Mouse (Mus musculus): Measurements from ENCODE around the gene Rnf212. TPM values are rescaled to one million over a fixed set of nuclear protein-coding genes. Genes with fewer than 3 reads are reported as not detected.
A peak's percentile ranks its signal among the peaks of the same experiment; 100 is the strongest.

Rnf212 gene
- total RNA-seq, 2 experiments from 2014 or later, result not detected

DNA sequence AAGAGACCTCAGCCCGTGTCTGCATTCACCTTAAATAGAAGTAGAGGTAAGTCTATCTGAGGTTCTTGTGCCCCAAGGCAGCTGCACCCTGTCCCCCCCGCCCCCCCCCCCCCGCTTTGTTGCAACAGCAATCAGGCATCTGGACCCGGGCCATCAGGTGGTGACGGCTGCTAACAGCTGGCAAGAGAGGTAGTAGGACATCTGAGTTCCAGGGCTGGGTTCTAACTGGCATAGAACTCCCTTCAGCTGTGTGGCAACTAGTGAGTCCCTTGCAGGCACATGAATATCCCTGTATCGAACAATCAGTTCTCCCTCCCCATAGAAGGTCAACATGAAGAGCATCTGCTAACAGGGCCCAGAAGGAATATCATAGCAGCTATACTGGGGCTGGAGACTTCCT, 62.8 kb downstream of the Rnf212 start:
- no peak for DNase-seq

DNA sequence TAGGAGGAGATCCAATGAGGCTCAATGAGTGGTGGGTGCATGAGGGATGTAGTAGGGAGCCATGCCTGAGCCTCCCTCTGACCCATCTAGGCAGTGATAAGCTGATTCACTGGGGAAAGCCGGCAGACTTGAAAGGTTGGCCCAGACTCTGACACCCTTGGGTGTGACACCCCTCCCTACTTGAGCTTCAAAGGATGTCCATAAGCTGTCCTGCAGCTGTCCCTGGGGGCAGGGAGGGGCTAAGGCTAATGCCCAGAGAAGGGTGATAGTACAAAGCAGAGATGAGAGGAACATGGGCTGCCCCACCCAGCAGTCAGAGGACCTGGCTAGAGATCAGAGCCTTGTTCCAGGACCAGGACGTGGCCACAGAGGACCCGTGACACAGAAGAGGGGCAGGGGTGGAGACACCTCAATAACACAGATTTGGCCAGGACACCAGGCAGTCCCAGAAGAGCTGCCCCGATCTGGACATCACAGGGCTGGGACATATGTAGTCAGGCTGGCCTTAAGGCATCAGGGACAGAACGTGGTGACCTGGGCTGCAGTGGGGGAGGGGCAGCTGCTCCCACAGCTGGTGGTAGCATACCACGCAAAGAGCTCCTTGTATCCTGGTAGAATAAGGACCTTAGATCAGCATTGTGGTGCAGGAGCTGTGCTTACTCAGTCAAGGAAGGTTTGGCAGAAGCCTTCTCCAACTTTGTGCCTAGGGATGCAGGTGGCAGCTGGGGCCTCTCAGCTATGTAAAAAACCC, 65.6 kb downstream of the Rnf212 start:
- DNase-seq, result no peak

DNA sequence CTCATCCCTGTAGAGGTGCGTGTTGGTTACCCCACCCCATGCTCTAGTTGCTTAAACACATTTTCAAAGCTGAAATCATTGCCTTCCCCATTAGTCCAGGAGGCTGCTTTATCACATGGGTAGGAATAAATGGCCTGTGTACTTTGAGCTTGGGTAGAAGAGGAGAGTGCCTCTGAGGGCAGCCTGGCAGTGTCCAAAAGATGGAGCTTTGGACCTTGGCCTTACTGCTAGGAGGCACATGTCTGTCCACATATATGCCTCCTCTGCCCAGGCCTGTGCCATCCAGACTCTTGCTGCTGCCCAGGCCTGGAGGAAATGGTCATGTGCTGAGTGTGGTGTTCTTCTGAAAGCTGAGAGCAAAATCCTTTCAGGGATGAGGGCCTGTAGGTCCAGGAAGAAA, 66.4 kb downstream of the Rnf212 start:
- DNase-seq, result no peak

DNA sequence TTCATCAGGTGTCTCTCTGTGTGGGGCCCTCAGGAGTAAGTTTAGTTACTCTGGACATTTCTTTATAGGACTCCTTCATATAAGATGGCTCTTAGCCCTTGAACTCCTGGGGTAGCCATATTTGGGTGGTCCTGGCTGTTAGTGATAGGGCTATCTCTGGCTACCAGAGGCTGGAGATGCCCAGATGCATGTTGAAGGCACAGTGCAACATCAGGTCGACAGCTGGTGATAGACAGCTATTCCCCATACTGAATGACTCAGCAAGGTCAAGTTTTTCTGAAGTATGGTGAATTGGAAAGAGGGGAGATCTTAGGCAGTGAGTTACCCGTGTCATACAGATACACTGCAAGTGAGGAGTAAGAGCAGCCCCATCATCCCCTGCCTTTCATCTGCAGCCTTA, 67.0 kb downstream of the Rnf212 start:
- no peak for DNase-seq

DNA sequence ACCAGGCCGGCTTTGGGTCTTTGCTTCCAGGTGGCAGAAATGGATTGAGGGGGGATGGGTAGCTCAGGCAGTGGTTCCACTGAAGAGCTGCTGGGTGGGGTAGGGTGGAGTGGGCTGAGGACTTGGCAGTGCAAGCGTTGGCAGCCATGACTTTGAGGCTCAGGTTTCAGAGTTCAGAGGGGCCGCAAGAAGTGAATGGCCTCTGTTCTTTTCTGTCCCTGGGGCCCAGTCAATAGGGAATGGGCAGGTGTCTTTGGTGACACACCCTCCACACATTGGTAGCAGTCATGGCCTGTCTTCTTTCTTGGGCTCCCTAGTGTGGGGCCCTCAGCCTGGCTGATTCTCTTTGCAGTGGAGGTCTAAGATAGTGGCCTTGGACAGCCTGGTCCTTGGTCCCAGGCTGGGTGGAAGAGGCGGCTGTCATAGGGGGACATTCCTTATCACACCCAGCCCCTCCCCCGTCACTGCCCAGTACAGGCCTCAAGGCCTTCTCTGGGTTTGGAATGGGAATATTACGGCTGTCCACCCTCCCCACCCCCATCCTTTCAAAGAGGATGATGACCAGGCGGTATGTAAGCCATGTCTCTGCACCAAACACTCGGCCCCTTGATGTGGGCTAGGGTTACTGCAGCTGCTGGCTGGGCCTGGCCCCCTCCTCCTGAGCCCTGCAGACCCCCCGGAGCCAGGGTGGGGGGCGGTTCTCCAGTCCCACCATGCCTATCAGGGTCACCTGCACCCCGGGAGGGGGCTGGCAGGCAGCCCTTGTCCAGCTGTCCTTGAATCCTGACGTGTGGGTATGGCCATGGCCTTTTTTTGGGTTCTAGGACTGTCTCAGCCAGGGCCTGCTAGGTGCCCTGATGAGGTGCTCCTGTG, 70.8 kb downstream of the Rnf212 start:
- no peak for DNase-seq

DNA sequence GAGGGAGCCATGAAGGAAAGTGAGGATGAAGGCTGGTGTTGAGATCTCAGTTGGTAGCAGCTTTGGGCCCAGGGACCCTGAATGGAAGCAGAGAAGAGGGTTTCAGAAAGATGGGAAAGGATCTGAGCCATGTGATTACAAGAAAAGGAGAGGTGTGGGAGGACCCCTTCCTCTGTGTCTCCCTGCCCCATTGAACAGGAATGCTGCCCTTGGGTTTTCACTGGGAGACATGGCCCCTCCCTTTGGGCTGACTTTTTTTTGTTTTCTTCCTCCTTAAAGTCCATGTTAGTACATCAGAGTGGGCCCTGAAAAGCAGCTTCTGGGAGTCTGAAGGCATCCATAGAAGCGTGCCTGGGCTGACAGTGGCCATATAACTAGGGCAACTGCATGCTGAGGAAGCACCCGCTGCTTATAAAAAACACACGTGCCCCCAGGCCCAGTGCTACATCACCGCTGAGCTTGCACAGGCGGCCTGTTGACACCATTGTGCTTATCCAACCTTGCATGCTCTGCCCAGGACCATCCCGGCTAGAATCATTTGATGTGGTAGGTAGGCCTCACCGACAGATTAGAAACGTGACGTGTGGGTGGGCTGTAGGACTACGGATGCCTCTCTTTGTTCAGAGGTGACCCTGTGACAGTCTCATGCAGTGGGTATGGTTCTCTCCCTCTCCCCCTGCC, 73.3 kb downstream of the Rnf212 start:
- no peak for DNase-seq

DNA sequence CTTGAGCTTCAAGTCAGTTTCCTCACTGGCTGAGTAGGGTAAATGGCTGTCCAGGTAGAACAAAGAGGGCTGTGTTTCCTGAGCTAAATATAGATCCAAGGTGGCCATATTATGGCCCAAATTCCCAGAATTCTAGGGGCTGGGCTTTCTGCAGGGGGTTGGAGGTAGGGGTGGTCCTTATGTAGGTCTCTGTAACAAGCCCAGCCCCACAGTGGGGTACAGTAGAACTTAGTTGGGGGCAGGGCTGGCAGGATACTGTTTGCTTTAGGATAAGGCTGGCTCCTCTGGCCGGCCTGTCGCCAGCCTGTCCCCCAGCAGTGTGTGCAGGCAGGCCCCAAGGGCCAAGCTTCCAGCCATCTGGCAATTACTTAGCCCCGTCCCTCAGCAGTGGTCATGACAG, 74.4 kb downstream of the Rnf212 start:
- no peak for DNase-seq

DNA sequence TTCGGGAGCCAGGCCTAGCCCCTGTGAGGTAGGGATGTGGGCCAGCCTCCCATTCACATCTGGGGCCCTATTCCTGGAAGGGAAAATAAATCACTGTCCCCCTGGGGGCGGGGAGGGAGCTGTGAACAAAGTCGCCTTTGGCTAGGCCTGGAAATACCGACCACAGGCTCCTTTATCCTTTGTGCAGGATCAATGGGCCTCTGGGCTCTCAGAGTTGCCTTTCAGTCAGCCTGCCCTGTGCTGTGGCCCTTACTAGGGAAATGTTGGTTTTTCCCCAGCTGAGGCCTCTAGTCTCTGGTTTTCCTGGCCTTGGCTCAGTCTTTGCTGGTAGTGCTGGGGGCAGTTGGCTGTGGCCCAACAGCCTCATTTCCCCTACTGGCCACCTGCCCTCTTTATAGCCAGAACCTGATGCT, 77.4 kb downstream of the Rnf212 start:
- DNase-seq, result peak; percentile 73 to 76

DNA sequence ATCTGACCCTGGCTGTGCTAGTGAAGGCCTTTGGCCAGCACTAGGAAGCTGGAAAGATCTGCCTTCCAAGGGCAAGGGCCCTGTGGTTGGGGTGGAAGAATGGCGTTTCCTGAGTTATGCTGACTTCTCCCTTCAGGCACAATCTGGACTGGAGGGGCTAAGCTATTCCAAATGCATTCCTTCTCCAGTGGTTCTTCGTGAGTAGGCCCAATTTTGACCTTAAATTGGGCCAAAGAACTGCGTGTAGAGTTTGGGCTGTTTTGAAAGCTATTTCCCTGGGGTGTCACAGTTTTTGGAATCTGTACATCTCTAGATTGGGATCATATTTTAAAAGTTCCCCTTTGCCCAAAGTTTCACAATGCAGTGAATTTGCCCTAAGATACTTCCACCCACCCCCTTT, 78.2 kb downstream of the Rnf212 start:
- DNase-seq, result no peak

DNA sequence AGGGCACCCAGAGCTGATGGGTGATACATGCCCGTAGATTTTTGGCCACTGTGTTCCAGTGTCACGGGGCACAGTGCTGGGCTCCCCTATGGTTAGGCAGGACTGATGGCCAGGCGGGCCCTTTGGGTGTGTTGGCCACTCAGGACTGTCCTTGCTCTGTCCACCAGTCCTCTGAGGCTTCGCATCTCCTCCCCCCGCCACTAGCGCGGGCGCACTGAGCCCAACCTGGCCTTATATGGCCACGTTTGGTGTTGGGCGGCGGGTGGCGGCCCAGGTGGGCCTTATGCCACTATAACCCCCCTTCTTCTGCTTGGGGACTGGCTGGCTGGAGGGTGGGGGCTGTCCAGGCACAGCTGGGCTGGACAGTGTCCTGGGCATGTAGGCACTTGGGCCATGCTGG, 78.9 kb downstream of the Rnf212 start:
- no peak for DNase-seq

DNA sequence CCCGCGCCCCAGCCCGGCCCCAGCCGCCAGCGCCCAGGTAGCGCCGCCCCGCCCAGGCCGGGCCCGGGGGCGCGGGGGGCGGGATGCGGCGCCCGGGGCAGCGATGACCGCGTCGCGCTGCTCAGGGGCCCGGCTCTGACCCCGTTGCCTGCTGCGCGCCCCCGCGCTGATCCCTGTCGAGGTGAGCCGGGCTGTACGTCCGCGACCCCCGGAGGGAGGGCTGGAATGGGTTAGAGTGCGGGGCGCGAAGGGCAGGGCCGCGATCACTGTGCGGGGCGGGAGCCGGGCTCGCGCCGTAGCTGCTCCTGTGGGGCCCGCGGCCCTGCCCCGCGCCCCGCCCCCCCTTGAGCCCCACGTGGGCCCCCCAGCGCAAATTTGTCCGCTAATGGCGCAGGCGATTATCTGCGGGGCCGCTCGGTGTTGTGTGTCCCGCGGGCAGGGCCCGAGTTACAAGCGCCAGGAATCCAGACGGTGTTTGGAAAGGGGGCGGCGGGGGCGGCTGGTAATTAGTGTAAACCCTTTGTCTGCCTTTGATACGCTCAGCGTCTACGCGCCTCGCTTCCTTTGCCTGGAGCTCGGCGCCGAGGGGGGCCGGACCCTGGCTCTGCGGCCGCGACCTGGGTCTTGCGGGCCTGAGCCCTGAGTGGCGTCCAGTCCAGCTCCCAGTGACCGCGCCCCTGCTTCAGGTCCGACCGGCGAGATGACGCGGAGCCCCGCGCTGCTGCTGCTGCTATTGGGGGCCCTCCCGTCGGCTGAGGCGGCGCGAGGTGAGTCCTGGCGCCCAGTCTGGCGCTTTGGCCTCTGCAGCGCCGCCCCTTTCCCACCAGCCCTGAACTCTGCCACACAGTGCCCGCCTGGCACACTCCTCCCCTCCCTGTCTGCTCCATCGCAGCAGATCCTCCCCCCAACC, 80.2 kb downstream of the Rnf212 start:
- DNase-seq, result peak in 1 of 2 experiments; percentile 52

DNA sequence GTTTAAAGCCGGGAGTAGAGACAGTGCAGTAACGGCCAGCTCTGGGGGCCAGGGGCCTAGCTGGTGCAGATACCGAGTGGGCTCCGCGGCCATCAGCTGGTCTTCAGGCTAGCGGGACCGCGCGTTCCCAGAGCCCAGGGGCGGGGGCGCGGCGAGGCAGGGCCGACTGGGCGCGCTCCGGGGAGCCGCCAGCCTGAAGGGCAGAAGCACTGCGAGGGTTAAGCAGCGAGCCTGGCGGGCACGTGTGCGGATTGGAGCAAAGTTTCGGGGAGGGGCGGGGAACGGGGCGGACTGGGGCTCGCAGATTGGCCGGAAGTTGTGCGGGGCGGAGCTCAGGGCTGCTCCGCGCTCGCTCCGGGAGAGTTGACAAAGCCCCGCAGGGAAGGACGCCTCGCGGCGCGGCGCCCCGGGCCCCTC, 80.9 kb downstream of the Rnf212 start:
- DNase-seq, result peak; percentile 70

DNA sequence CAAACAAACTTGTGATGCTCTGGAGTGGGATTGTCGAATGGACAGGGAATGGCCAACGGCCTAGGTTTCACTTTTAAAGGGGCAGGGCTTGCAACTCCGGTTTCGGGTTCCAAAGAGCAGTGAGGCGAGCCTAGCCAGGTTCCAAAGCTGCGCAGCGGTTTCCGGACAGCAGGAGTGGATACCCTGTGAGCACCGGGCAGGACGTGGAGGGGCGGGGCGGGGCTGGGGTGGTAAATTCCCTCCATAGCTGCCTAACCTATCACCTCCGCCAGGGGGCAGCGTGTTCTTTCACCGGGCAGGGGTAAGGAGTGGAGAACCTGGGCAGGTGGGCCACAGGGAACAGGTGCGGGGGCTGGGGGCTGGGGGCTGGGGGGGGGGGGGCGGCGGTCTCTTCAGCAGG, 82.5 kb downstream of the Rnf212 start, which contains the start of gene Fgfrl1:
Gene Fgfrl1 (plus strand): TSS at position 112 of the 400 bp plus-strand sequence.
- no peak for DNase-seq

DNA sequence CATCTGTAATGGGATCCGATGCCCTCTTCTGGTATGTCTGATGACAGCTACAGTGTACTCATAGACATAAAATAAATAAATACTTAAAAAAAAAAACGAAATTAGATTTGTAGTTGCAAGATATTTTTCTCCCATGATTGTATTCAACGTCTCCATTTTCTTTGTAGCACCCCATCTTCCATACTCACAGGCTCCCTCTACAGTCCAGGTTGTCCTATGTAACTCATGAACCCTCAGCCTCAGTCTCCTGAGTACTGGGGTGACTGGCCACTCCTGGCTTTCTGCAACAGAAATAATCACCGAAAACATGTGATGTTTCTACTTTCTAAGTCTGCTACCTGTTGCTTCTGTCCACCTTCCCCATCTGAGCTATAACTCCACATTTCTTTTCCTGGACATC, 83.6 kb downstream of the Rnf212 start:
- DNase-seq, result no peak

DNA sequence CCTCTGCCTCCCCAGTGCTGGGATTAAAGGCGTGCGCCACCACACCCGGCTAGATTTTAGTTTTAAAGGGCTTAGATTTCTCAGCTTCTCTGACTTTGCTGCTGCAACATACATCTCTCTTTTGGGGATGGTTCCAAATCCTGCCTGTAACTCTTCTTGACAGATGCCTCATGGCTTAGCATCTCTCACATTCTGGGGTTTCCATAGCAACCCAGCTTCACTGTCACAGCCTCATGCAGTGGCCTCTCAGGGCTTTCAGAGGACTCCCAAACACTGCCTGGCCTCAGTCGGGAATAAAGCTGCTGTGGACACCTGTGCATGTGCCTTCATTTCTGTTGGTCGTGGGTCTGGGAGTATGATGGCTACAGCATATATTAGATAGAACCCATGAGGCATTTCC, 85.7 kb downstream of the Rnf212 start:
- no peak for DNase-seq

DNA sequence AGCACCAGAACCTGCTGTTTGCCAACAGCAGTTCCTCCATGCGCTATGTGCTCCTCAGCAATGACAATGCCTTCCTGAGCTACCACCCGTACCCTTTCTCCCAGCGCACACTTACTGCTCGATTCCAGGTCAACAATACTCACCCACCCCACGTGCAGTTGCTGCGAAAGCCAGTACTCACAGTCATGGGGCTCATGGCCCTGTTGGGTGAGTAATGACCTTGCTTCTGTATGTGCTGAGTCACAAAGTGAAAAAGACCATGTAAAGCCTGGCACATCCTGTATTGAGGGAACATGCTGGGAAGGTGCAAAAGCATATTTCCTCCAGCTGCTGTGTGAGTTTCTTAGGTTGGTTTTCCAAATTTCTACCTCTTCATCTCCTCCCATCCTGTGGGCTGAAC, 93.9 kb downstream of the Rnf212 start:
- no peak for DNase-seq

DNA sequence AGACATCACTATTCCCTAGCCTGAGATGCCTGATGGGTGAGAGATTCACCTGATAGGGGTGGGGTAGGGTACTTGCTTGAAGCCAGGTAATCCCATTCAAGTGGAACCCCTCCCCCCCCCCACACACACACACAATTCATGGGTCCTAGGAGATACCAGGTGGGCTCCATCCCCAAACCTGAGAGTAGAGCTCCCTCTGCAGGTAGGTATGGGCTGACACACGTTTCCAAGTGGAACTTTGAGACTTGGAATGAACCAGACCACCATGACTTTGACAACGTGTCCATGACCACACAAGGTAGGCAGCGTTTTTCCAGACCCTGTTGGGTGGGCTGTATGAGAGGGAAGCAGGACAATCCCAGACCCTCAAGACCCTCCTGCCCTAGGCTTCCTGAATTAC, 94.9 kb downstream of the Rnf212 start:
- no peak for DNase-seq

Other genes with a start within 250 kb of the Rnf212 start
- 100 to 1,000 TPM; 523 to 559 TPM for gene Cplx1, start 225.0 kb downstream of the Rnf212 start, total RNA-seq (2021)
- gene Gak, start 145.2 kb downstream of the Rnf212 start, total RNA-seq (2021), result 10 to 100 TPM; 89.4 to 97.6 TPM
- gene Tmem175, start 145.2 kb downstream of the Rnf212 start, total RNA-seq (2021), result 10 to 100 TPM; 40.1 to 43.0 TPM
- 10 to 100 TPM; 13.9 to 16.0 TPM for gene Idua, start 114.7 kb downstream of the Rnf212 start, total RNA-seq (2021)
- 10 to 100 TPM; 52.6 to 55.0 TPM for gene Dgkq, start 105.3 kb downstream of the Rnf212 start, total RNA-seq (2021)
- 1 to 10 TPM; 1.2 TPM for gene Slc26a1, start 99.4 kb downstream of the Rnf212 start, total RNA-seq (2021)
- gene Fgfrl1, start 82.6 kb downstream of the Rnf212 start, total RNA-seq (2021), result 10 to 100 TPM; 20.8 to 29.5 TPM
- gene Tmed11, start 20.4 kb upstream of the Rnf212 start, total RNA-seq (2021), result not detected
- not detected for gene Vmn2r8, start 33.9 kb upstream of the Rnf212 start, total RNA-seq (2021)
- not detected for gene Vmn2r9, start 77.6 kb upstream of the Rnf212 start, total RNA-seq (2021)
- gene Vmn2r10, start 231.5 kb upstream of the Rnf212 start, total RNA-seq (2021), result not detected

All from layer of hippocampus, postnatal 36 days (tissue).